Mouse (Mus musculus) cerebellum, postnatal 36 days (tissue): ENCODE measurements around the gene Lyrm7.
A peak's percentile ranks its signal among the peaks of the same experiment; 100 is the strongest.

Source experiments
- DNase-seq, 2 experiments: peaks; one replicate each; pipeline ENCODE4 v3.0.0; 2021 to 2022; ENCODE audit warnings: mixed read lengths in 2 of 2

Gene Lyrm7

DNA sequence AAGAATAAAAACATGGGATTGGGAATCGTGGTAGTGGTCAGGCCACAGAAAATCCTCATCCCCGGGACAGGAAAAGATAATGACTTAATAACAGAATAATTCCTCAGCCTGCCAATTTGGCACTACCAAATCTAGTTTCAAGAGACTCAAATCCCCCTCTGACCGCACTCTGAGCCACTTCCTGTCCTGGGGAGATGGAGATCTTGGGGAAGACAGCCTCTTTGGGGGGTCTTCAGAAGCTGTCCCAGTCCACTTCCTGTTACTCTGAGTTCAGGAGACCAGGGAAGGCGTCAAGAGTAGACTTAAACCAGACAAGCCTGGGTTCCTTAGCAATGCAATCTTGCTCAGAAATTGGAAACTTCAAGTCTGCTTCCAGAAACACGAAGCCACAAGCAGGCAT is 15.8 kb downstream of the Lyrm7 start:
- no peak for DNase-seq

DNA sequence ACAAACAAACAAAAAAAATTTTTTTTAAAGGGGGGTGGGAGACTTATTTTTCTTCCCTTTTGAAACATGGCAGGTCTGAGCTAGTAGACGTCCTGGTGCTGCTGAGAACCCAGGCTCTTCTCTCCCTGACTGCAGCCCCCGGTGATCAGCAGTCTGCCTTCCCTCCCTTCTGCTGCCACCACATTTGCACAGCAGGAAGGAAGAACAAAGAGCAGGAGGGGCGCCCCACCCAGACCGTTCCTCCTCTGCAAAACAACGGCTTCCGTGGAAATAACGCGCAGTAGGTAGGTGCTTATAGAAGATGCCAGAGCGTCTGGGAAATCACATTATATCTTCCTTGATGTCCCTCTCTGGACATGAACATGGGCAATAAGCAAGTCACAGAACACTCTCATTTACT is 16.3 kb downstream of the Lyrm7 start:
- DNase-seq, result no peak

- DNase-seq, result no peak
These were observed 19.8 kb downstream of the Lyrm7 start for GRCm38 (mm10) chr11:54840891-54841290.

GRCm38 (mm10) chr11:54839696-54840095 is 21.0 kb downstream of the Lyrm7 start:
- DNase-seq, result no peak

GRCm38 (mm10) chr11:54836106-54836505 is 24.6 kb downstream of the Lyrm7 start:
- peak; percentile 57 to 67 for DNase-seq

DNA sequence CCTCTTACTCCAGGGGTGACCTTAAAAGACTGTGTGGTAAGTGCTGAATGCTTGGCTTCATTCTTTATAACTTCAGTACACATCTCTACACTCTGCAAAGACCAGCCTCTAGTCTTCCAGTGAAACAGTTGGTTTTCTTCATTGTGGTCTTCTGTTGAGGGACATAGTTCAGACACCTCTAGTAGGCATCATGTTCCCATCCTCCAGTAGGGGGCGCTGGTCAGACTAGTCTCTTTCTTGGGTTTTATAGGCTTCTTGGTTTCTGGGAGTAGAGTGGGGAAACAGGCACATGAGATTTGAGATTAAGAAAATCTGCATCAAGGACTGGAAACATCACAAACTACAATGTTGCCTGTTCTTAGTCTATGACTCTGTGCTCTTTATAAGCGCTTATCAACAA is 26.1 kb downstream of the Lyrm7 start:
- DNase-seq, result no peak

DNA sequence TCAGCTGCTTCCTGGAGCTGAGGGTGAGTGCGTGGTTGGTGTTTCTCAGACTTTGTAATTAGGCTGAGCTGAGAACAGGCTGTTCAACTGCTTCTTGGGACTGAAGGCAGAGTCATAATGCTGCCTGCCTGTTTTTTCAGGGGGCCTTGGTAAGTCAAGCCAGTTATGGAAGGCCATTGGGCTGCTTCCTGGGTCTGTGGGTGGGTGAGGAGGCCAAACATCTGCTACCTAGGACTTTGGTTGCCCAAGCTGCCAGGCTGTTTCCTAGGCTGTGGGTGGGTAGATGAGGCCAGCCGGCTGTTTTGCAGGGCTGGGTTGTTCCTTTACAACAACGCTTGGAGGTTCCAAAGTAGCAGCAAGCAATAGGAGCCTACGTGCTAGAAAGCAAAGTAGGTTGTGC is 26.9 kb downstream of the Lyrm7 start:
- no peak for DNase-seq

GRCm38 (mm10) chr11:54826819-54827218 is 33.9 kb downstream of the Lyrm7 start:
- no peak for DNase-seq

- no peak for DNase-seq
These were observed 34.9 kb downstream of the Lyrm7 start for GRCm38 (mm10) chr11:54825774-54826173.

- no peak for DNase-seq
These were observed 37.2 kb downstream of the Lyrm7 start for GRCm38 (mm10) chr11:54823467-54823866.

- no peak for DNase-seq
These were observed 41.2 kb downstream of the Lyrm7 start for GRCm38 (mm10) chr11:54819489-54819888.

GRCm38 (mm10) chr11:54817449-54817848 is 43.3 kb downstream of the Lyrm7 start:
- DNase-seq, result no peak

DNA sequence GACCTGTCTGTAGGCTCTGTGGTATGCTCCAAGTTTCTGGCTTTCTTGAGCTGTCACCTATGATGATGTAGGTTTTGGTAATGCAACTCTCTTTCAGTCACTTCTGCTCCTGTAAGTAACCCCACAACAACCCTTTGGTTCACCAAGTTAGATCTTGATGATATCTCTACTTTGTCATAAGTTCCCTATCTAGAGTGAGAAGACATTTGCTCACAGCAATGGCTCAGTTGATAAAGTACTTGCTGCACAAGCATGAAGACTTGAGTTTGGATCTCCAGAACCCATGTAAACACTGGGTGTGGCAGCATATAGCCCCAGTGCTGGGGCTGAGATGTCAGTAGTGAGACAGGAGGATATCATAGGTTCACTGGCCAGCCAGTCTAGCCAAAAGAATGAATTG is 45.1 kb downstream of the Lyrm7 start:
- DNase-seq, result no peak

DNA sequence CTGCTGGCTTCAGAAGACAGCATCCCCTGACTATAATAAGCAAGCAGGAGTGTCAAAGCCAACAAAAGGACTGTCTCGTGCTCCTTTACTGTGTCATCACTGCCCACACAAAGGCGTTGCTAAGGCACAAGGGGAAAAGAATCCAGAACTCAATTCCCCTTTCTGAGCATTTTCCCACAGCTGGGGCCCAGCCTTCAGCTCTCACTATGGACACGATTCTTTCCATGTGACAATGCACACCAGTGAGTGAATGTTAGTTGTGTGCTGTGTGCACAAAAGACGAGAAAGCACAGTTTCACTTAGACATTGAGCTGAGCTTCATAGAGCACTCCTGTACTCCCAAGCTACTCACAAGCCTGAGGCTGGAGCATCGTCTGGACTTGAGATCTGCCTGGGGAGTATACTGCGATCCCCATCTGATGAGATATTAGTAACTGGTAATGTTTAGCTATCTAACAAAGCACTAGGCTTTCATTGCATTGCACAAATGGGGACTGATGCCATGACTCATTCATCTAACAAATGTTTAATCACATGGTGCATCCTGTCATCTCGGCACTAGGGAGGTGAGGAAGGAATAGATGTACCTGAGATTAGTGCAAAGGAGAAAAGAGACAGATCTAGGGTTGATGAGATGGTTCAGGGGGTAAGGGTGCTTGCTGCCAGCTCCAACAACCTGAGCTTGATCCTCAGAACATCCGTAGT is 47.8 kb downstream of the Lyrm7 start:
- DNase-seq, result no peak

GRCm38 (mm10) chr11:54812314-54812713 is 48.4 kb downstream of the Lyrm7 start:
- no peak for DNase-seq

DNA sequence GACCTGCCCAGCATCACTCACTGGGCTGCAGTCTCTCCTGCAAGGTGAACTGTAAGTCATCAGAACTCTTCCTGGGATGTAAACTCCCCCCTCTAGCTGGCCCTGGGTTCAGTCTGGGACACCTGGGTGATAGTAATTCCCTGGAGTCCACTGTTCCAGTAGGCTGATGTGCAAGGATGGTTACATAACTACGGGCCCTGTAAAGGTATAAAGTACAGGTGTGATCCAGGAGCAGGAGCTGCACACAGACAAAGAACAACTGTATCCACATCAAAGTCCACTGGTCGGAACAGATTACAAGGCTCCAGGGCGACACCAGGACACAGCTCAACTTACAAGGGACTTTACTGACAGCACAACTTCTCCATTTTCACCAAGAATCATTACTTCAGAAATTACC is 49.7 kb downstream of the Lyrm7 start:
- DNase-seq, result no peak

DNA sequence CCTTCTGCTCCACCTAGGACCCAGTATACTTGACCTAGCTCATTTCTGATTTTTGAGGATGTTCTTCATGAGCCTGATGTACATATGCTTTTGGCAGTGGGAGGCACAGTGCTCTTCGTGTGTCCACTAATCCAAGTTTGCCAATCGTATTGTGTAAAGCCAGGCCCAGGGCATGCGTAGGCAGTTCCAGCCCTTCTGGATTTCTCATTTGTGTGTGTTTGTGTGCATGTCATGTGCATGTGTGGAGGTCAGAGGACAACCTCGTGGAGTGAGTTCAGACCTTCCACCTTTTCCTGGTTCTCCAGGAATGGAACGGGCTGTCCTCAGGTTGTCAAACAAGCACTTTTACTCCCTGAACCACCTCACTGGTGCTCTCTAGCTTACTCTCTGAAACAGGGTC is 51.1 kb downstream of the Lyrm7 start:
- DNase-seq, result no peak

DNA sequence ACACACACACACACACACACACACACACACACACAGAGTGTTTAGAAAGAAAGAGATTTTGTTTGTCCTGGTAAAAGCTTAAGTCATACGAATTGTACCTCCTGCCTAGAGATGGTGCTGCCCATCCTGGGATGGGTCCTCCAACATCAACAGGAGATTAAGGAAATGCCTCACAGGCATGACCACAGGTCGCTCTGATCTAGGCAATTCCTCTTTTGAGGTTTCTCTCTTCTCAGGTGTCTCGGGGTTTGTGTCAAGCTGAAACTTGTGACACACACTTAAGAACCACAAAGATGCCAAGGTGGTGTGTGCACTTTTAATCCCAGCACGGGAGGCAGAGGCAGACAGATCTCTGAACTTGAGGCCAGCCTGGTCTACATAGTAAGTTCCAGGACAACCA is 52.5 kb downstream of the Lyrm7 start:
- no peak for DNase-seq

GRCm38 (mm10) chr11:54807669-54808068 is 53.0 kb downstream of the Lyrm7 start:
- no peak for DNase-seq

DNA sequence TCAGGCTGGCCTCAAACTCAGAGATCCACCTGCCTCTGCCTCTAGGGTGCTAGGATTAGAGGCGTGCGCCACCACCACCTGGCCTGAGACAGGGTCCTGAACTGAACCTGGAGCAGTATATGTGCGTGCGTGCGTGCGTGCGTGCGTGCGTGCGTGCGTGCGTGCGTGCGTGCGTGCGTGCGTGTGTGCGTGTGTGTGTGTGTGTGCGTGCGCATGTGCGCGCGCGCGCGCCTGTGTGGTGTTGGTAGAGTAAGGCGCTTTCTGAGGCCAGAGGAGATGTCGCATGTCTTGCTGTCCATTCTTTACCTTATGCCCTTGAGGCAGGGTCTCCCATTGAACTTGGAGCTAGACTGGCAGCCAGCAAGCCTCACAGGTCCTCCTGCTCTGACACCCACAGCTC is 53.8 kb downstream of the Lyrm7 start:
- DNase-seq, result no peak

- no peak for DNase-seq
These were observed 55.5 kb downstream of the Lyrm7 start for GRCm38 (mm10) chr11:54805196-54805595.

DNA sequence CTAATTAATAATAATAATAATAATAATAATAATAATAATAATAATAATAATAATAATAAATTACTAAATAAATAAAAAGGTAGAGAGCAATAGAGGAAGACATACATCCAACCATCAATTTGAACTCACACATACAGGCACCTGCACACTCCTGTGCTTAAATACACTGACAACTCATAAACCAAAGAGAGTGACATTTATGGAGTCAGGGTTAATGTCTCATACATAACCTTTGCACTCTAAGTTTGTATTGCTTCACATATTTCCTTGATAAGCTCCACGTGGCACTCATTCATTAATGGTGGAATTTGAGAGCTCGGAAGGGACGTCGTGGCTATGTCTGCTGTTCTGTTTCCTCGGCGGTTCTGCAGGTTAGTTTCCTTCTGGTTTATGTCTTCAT is 58.1 kb downstream of the Lyrm7 start:
- DNase-seq, result no peak

DNA sequence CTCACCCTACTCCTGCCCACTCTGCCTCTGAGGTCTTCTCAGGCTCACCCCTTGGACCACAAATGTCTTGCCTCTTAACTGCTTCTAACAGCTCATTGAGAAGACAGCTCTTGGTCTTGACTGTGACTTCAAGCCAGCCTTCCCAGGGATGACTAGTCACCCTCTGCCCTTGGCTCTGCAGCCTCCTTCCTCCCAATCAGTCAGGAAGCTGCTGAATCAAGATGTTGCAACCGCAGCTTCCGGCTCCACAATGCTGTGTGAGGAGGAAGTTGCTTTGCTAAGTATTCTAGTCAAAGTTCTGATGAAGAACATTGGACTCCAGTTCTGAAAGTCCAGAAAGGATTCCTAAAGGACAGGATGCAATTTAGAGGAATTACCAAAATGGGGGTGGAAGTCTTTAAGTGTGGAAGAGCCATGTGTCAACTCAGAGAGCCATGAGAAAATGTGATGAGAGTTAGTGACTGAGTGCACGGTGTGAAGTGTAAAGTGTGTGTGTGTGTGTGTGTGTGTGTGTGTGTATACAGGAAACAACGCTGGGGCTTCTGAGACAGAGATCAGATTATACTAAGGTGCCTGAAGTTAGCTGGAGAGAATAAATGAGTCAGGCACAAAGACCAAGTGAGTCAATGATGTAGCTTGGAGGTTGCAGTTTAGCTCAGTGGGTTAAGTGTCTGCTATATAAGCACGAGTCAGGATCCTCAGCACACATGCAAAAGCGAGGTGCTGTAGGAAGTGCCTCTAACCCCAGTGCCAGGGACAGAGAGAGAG is 58.7 kb downstream of the Lyrm7 start:
- no peak for DNase-seq

GRCm38 (mm10) chr11:54796551-54796950 is 64.2 kb downstream of the Lyrm7 start:
- DNase-seq, result no peak

DNA sequence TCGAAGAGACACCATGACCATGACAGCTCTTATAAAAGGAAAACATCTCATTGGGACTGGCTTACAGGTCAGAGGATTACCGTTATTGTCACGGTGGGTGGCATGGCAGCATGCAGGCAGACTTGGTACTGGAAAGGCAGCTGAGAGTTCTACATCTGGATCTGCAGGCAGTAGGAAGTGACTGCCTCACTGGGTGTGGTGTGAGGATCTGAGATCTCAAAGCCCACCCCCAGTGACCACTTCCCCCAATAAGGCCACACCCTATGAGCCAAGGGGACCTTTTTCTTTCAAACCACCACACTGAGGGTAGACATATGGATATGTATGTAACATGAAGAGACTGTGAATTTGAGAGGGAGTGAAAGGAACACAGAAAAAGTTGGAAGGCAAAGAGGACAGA is 66.0 kb downstream of the Lyrm7 start:
- no peak for DNase-seq
